Mouse (Mus musculus): ENCODE measurements at regions not wholly inside any gene's neighbourhood (a gene's known extent, or its start where the extent isn't known, plus 50 kb on each side); places are given as distances from the start of the nearest gene placed in this dataset.

DNA sequence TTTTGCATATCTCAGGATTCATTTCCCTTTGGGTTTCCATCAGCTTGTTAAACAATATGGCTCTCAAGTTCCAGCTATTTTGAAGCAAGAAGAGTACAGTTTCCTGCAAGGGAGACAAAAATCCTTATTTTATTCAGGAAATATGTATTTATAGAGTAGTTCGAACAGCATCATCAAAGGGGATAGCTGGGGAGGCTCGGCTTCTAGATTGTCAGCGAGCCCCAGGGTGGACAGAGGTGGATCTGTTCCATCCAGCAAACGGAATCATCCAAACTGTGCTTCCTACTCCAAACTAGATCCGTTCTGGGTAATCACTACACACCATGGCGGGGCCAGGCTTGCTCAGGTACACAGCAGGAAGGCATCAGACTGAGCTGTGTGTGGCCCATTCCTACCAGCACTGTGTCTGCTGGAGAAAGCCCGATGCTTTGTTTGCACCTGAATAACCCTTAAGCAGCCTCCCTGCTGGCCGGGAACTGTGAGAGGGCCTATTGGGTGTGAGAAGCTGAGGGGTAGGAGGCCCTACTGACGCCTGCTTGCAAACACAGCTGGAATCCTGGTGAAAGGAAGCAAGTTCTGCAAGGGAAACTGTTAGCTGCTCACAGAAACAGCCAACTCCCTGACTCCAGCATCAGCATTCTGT lies 92.3 kb downstream of the Rps24 start:
- Histone ChIP-seq H3K4me1 (replicated peaks; ENCODE audit: control insufficient read depth, insufficient read depth, low read length) (no peaks in the 10 kb centered on the region), H3K27me3 (replicated peaks; ENCODE audit: control insufficient read depth, insufficient read depth, low read length) (no peaks in the 10 kb centered on the region), H3K9me3 (ENCODE audit: control insufficient read depth) (no peaks in the 10 kb centered on the region), H3K4me3 (ENCODE audit: low read depth, low read length) (no peak overlapping the region), H3K4me2 (replicated peaks; ENCODE audit: low read depth) (no peak overlapping the region), H3K27ac (ENCODE audit: low read depth, low read length) (no peak overlapping the region), H3K36me3 (ENCODE audit: control insufficient read depth, insufficient read depth) (no peaks in the 10 kb centered on the region), H3K9ac (ENCODE audit: low read depth, low read length) (no peak overlapping the region)
- ATAC-seq = no peak
- no peak for TF ChIP-seq CTCF (IDR thresholded peaks at IDR 0.05; ENCODE audit: low read depth)
- 34% methylated on average over 9 of the region's 9 CpGs for WGBS

DNA sequence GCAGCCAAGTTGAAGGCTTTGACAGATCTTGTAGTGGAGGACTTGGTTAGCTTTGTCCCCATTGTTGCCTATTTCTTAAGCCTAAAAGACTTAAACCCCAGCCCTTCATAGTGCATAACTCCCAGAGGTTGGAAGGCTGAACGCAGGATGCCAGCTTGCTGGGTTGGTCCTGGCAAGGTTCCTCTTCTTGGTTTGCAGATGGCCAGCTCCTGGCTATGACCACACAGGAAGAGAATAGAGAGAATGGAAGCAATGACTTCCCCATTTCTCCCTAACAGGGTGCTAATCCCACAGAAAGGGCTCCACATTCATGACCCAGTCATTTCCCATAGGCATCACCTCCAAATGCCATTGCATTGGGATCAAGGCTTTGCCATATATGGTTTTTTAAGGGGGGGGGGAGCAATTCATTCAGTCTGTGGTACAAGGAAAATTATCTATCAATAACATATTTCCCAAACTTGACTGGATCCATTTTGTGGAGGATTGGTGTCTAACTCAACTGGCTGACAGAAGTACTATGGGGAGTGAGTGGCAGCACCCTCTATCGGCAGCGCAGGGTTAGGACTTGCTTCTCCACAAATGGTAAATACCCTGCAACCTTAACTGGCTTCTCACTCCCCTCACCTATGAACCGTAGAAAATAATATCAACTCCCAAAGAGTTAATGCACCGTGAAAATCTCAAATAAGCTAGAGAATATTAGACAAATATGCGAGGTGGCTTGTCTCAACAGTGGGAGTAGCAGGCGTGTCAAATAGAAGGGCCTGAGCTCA lies 99.4 kb downstream of the Rps24 start:
- no peak overlapping the region for H3K4me3 ChIP-seq (ENCODE audit: low read depth, low read length)
- no peaks in the 10 kb centered on the region for H3K9me3 ChIP-seq (ENCODE audit: control insufficient read depth)
- peak; percentile 53 for TF ChIP-seq CTCF (IDR thresholded peaks at IDR 0.05; ENCODE audit: low read depth)
- H3K27ac ChIP-seq (ENCODE audit: low read depth, low read length) = no peak overlapping the region
- no peaks in the 10 kb centered on the region for H3K36me3 ChIP-seq (ENCODE audit: control insufficient read depth, insufficient read depth)
- H3K4me2 ChIP-seq (replicated peaks; ENCODE audit: low read depth) = no peak overlapping the region
- WGBS = 62% methylated on average over 7 of the region's 7 CpGs
- no peaks in the 10 kb centered on the region for H3K27me3 ChIP-seq (replicated peaks; ENCODE audit: control insufficient read depth, insufficient read depth, low read length)
- ATAC-seq = no peak
- no peaks in the 10 kb centered on the region for H3K4me1 ChIP-seq (replicated peaks; ENCODE audit: control insufficient read depth, insufficient read depth, low read length)
- H3K9ac ChIP-seq (ENCODE audit: low read depth, low read length) = no peak overlapping the region

DNA sequence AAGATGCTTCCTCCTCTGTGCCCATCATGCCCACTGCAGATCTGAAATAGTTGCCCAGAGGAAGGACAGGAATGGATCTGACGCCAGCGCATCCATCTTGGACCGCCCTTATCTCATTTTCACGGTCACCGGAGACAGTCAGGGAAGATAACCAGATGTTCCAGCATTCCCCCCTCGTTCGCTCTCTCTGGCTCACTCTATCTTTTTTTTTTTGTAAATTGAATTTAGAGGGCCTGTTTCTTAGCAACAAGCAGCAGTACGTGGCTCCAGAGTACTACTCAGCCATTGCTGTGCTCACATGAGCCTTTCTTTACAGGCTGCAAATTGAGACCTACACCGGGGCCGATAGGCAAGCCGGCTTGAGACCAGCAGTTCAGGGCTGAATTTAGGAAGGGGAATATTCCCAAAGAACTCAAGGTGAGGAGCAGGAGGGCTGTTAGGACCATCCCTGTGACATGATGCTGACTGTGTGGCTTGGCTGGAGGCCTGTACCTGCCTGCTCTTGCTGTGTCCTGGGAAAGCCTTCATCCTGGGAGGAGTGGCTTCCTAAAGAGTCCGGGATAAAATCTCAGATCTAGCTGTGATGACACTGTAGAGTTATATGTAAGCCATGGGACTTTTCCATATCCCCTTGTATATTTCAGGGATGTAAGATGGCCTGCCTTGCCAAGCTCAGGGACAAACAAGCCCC lies 100.2 kb downstream of the Rps24 start:
- Histone ChIP-seq H3K4me3 (ENCODE audit: low read depth, low read length) (no peak overlapping the region), H3K27ac (ENCODE audit: low read depth, low read length) (no peak overlapping the region), H3K9me3 (ENCODE audit: control insufficient read depth) (no peaks in the 10 kb centered on the region), H3K36me3 (ENCODE audit: control insufficient read depth, insufficient read depth) (no peaks in the 10 kb centered on the region), H3K4me1 (replicated peaks; ENCODE audit: control insufficient read depth, insufficient read depth, low read length) (no peaks in the 10 kb centered on the region), H3K9ac (ENCODE audit: low read depth, low read length) (no peak overlapping the region), H3K27me3 (replicated peaks; ENCODE audit: control insufficient read depth, insufficient read depth, low read length) (no peaks in the 10 kb centered on the region), H3K4me2 (replicated peaks; ENCODE audit: low read depth) (no peak overlapping the region)
- WGBS = 75% methylated on average over 12 of the region's 12 CpGs
- TF ChIP-seq CTCF (IDR thresholded peaks at IDR 0.05; ENCODE audit: low read depth) = no peak
- ATAC-seq = no peak

DNA sequence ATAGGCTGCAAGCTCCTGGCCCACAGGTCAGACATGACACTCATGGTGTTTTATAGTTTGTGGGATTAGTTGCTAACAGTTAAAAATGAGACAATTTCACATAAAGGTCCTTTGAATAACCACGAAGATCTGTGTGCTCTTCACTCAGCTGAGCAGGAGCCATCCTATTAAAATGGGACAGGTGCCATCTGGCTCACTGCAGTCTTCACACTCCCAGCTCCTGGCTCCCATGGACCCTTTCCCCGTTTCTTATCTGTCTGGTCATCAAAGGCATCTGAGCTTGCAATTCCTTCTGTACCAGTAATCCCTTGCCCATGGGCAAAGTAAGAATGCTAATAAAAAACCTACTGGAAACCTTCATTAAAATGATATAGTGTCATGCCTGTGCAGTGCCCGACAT lies 101.1 kb downstream of the Rps24 start:
- Histone ChIP-seq H3K9me3 (ENCODE audit: control insufficient read depth) (no peaks in the 10 kb centered on the region), H3K4me2 (replicated peaks; ENCODE audit: low read depth) (no peak overlapping the region), H3K9ac (ENCODE audit: low read depth, low read length) (no peak overlapping the region), H3K4me1 (replicated peaks; ENCODE audit: control insufficient read depth, insufficient read depth, low read length) (no peaks in the 10 kb centered on the region), H3K36me3 (ENCODE audit: control insufficient read depth, insufficient read depth) (no peaks in the 10 kb centered on the region), H3K27ac (ENCODE audit: low read depth, low read length) (no peak overlapping the region), H3K27me3 (replicated peaks; ENCODE audit: control insufficient read depth, insufficient read depth, low read length) (no peaks in the 10 kb centered on the region), H3K4me3 (ENCODE audit: low read depth, low read length) (no peak overlapping the region)
- whole genome bisulfite sequencing = 66% methylated on average over 3 of the region's 3 CpGs
- ATAC-seq = no peak
- no peak for TF ChIP-seq CTCF (IDR thresholded peaks at IDR 0.05; ENCODE audit: low read depth)

GRCm38 (mm10) chr14:24606444-24607173 lies 119.7 kb downstream of the Rps24 start:
- peak; percentile 84 for ATAC-seq
- 29% methylated on average over 14 of the region's 14 CpGs for WGBS

DNA sequence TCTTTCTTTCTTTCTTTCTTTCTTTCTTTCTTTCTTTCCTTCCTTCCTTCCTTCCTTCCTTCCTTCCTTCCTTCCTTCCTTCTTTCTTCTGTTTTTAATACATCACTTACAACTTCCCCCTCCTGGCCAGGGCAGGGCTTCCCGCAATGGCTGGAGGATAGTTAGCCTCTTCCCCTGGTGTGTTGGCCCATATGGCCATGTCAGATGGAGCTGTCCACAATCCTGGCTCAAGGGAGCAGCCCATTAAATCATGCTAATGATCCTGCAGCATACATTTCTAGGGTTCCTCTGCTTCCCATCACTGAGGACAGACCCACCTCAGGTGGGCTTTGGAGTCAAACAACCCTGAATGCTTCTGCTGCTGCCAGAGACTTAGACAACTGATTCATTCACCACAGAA lies 121.4 kb downstream of the Rps24 start:
- 0 out of 2 replicates have a peak, but pooled peaks cover 6% of the 10 kb centered on the region for H3K4me1 ChIP-seq (replicated peaks; ENCODE audit: control insufficient read depth, insufficient read depth, low read length)
- no peak overlapping the region for H3K4me3 ChIP-seq (ENCODE audit: low read depth, low read length)
- no peaks in the 10 kb centered on the region for H3K27me3 ChIP-seq (replicated peaks; ENCODE audit: control insufficient read depth, insufficient read depth, low read length)
- no peak for TF ChIP-seq CTCF (IDR thresholded peaks at IDR 0.05; ENCODE audit: low read depth)
- no peak for ATAC-seq
- H3K36me3 ChIP-seq (ENCODE audit: control insufficient read depth, insufficient read depth) = no peaks in the 10 kb centered on the region
- no peak overlapping the region for H3K9ac ChIP-seq (ENCODE audit: low read depth, low read length)
- whole genome bisulfite sequencing = 88% methylated on average over 1 of the region's 1 CpGs
- no peak overlapping the region for H3K27ac ChIP-seq (ENCODE audit: low read depth, low read length)
- H3K4me2 ChIP-seq (replicated peaks; ENCODE audit: low read depth) = no peak overlapping the region
- no peaks in the 10 kb centered on the region for H3K9me3 ChIP-seq (ENCODE audit: control insufficient read depth)

More at GRCm38 (mm10) chr14:24606444-24607173, 119.7 kb downstream of the Rps24 start:
- Histone ChIP-seq H3K4me1 (replicated peaks; ENCODE audit: control insufficient read depth, insufficient read depth, low read length) (no peaks in the 10 kb centered on the region), H3K27me3 (replicated peaks; ENCODE audit: control insufficient read depth, insufficient read depth, low read length) (no peaks in the 10 kb centered on the region), H3K27ac (ENCODE audit: low read depth, low read length) (no peak overlapping the region), H3K4me3 (ENCODE audit: low read depth, low read length) (no peak overlapping the region), H3K36me3 (ENCODE audit: control insufficient read depth, insufficient read depth) (no peaks in the 10 kb centered on the region), H3K4me2 (replicated peaks; ENCODE audit: low read depth) (no peak overlapping the region; the same call in 1 of the 2 replicates), H3K9me3 (ENCODE audit: control insufficient read depth) (no peaks in the 10 kb centered on the region), H3K9ac (ENCODE audit: low read depth, low read length) (no peak overlapping the region)
- no peak for TF ChIP-seq CTCF (IDR thresholded peaks at IDR 0.05; ENCODE audit: low read depth)

All from intestine, postnatal 0 days (tissue).